Mouse (Mus musculus) stomach, embryonic 16.5 days (tissue): Measurements from ENCODE around the gene Foxo6. TPM values are rescaled to one million over a fixed set of nuclear protein-coding genes. Genes with fewer than 3 reads are reported as not detected.

Experiments used
- ATAC-seq: fragments of 200-750 bp; cut with Nextera tagmentation; 2 replicates; pipeline ENCODE4 v1.8.0; 2017; ENCODE audit warnings: moderate number of reproducible peaks, moderate TSS enrichment; ENCODE audit not compliant: insufficient read depth, low FRiP score
- H3K27ac ChIP-seq: fragments of 300-500 bp; sonication (generic); 2 replicates; pipeline ENCODE4 v1.5.1; 2014; ENCODE audit warnings: low read length
- H3K27me3 ChIP-seq: fragments of 300-500 bp; sonication (generic); 2 replicates; pipeline ENCODE4 v1.6.1; 2014; ENCODE audit warnings: low read length, control low read depth, mixed read lengths; ENCODE audit not compliant: control insufficient read depth, insufficient read depth
- H3K36me3 ChIP-seq: fragments of 300-500 bp; sonication (generic); 2 replicates; pipeline ENCODE4 v1.6.1; 2014; ENCODE audit warnings: low read length; ENCODE audit not compliant: control insufficient read depth, insufficient read depth
- H3K4me1 ChIP-seq: fragments of 300-500 bp; sonication (generic); 2 replicates; pipeline ENCODE4 v1.6.1; 2014; ENCODE audit warnings: low read length, control low read depth, mixed read lengths; ENCODE audit not compliant: control insufficient read depth, insufficient read depth
- H3K4me2 ChIP-seq: fragments of 300-500 bp; sonication (generic); 2 replicates; pipeline ENCODE4 v1.6.1; 2014; ENCODE audit warnings: low read depth, low read length, mixed read lengths
- H3K4me3 ChIP-seq: fragments of 300-500 bp; sonication (generic); replicated peaks from 2 replicates; pipeline ENCODE4 v1.5.1; 2014; ENCODE audit warnings: mild to moderate bottlenecking, low read length
- H3K9ac ChIP-seq: fragments of 300-500 bp; sonication (generic); 2 replicates; pipeline ENCODE4 v1.6.1; 2014; ENCODE audit warnings: low read length
- H3K9me3 ChIP-seq: fragments of 300-500 bp; sonication (generic); replicated peaks from 2 replicates; pipeline ENCODE4 v1.6.1; 2016; ENCODE audit warnings: low read length, control low read depth; ENCODE audit not compliant: control insufficient read depth
- WGBS: fragments of 180-500 bp; shearing (Covaris S2); extraction: QIAGEN DNeasy Blood & Tissue Kit; methylation state at CpG from one replicate; pipeline ENCODE4 v1.1.7; 2014; 5-methylcytosine and 5-hydroxymethylcytosine counted together
- polyA plus RNA-seq: library from polyadenylated mRNA; unstranded; fragments of >200 nt; fragmentation: Nextera tagmentation; extraction: Ambion mirVana; gene quantifications from 2 replicates; pipeline ENCODE4 v1.2.1, GENCODE M21; 2015

Foxo6 gene
- polyA plus RNA-seq, 1 experiment from 2014 or later, result 0.15 TPM

DNA sequence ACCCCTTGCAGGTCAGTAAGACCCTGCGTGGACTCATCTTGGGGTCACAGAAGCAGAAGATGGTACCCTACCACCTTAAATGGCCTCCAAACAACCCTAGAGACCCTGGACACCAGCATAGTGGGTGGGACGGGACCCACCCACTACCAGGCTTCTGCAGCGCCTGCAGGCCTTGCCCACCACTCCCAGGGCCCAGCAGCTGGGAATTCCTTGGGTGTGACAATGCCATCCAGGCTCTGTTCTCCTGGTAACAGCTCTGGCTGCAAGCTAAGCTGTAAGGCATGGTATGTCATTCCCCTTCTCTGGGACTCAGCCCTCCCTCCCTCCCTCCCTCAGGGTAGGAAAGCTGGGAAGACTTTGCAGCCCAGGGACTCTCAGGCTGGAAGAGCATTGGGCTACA lies 58.5 kb downstream of the Foxo6 start:
- no peak overlapping the region for H3K4me3 ChIP-seq
- H3K9me3 ChIP-seq, result no peaks in the 10 kb centered on the region
- H3K27me3 ChIP-seq, result no peaks in the 10 kb centered on the region; the same call in 1 of the 2 replicates
- no peak overlapping the region for H3K4me2 ChIP-seq
- ATAC-seq, result no peak
- H3K9ac ChIP-seq, result no peak overlapping the region
- no peak overlapping the region for H3K27ac ChIP-seq
- WGBS, result 89% methylated on average over 3 of the region's 3 CpGs
- no peaks in the 10 kb centered on the region for H3K36me3 ChIP-seq
- H3K4me1 ChIP-seq, result no peaks in the 10 kb centered on the region

DNA sequence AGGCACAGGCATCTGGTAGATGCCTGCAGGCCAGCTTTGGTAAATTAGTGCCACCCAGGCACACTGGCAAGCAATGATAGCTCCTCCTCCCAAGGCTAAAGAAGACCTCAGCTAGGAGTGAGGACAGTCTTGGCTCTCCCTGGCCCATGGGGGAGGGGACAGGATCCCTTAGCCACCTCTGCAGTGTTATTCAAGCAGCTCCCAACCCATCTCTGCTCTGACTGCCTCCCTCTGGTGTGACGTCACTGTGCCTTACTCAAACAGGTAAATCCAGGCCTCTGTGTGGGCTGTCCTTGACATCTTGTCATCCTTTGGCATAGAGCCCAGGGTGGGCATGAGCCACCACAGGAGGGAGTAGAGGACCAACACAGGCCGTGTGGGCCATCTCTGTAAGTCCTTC lies 59.9 kb downstream of the Foxo6 start:
- H3K36me3 ChIP-seq, result no peaks in the 10 kb centered on the region
- 46% methylated on average over 2 of the region's 2 CpGs for WGBS
- H3K27me3 ChIP-seq, result no peaks in the 10 kb centered on the region; the same call in 1 of the 2 replicates
- H3K27ac ChIP-seq, result no peak overlapping the region
- H3K9ac ChIP-seq, result no peak overlapping the region
- no peak overlapping the region for H3K4me2 ChIP-seq
- H3K4me3 ChIP-seq, result no peak overlapping the region
- no peaks in the 10 kb centered on the region for H3K4me1 ChIP-seq
- H3K9me3 ChIP-seq, result no peaks in the 10 kb centered on the region
- no peak for ATAC-seq

DNA sequence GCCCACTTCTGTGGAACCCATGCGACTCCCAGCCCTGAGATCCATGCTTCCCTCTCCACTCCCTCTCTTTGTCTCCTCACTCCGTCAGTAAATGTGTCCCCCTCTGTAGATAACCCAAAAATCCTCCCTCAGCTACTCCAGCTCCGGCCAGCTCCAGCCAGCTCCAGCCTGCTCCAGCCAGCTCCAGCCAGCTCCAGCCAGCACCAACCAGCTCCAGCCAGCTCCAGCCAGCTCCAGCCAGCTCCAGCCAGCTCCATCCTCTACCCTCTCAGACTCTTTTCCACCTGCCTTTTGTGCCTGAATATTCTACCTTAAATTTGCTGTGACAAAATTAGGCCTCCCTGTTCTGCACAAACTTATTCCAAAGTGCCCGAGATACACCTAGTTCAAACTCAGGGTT lies 60.5 kb downstream of the Foxo6 start:
- WGBS, result 65% methylated on average over 4 of the region's 4 CpGs
- Histone ChIP-seq H3K4me3 (no peak overlapping the region), H3K4me1 (0 out of 2 replicates have a peak, but pooled peaks cover 2% of the 10 kb centered on the region), H3K27me3 (no peaks in the 10 kb centered on the region; the same call in 1 of the 2 replicates), H3K9ac (no peak overlapping the region), H3K4me2 (no peak overlapping the region), H3K36me3 (no peaks in the 10 kb centered on the region), H3K27ac (no peak overlapping the region), H3K9me3 (no peaks in the 10 kb centered on the region)
- ATAC-seq, result no peak

- H3K27ac ChIP-seq, result no peak overlapping the region
- H3K4me2 ChIP-seq, result no peak overlapping the region
- no peaks in the 10 kb centered on the region for H3K9me3 ChIP-seq
- H3K36me3 ChIP-seq, result no peaks in the 10 kb centered on the region
- H3K27me3 ChIP-seq, result no peaks in the 10 kb centered on the region
- 54% methylated on average over 6 of the region's 6 CpGs for WGBS
- H3K9ac ChIP-seq, result no peak overlapping the region
- ATAC-seq, result no peak
- H3K4me1 ChIP-seq, result 0 out of 2 replicates have a peak, but pooled peaks cover 6% of the 10 kb centered on the region
- H3K4me3 ChIP-seq, result no peak overlapping the region
Measured at GRCm38 (mm10) chr4:120225135-120225780, 61.9 kb downstream of the Foxo6 start.

DNA sequence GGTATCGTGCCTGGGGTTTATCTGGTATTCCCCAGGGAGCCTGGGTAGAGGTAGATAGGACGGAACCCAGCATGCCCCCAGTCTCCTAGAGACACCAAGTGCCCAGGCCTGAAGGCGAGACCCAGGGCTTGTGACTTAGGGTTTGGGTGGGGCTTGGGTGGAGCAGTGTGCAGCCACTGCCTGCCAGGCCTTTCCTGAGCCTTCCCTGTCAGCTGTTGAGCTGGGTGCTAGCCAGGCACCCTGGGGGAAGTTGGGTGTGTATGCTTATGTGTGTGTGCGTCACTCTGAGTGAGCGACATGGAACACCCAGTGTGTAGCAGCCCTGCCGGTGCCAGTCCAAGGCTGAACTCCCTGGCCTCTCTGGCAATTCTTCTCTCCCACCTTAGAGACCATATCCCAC lies 63.3 kb downstream of the Foxo6 start:
- Histone ChIP-seq H3K4me3 (no peak overlapping the region), H3K9me3 (no peaks in the 10 kb centered on the region), H3K27ac (no peak overlapping the region), H3K4me2 (no peak overlapping the region), H3K9ac (no peak overlapping the region), H3K36me3 (no peaks in the 10 kb centered on the region), H3K27me3 (no peaks in the 10 kb centered on the region), H3K4me1 (0 out of 2 replicates have a peak, but pooled peaks cover 6% of the 10 kb centered on the region)
- 75% methylated on average over 6 of the region's 6 CpGs for WGBS
- peak; percentile 59; the same call in 1 of the 2 replicates for ATAC-seq

DNA sequence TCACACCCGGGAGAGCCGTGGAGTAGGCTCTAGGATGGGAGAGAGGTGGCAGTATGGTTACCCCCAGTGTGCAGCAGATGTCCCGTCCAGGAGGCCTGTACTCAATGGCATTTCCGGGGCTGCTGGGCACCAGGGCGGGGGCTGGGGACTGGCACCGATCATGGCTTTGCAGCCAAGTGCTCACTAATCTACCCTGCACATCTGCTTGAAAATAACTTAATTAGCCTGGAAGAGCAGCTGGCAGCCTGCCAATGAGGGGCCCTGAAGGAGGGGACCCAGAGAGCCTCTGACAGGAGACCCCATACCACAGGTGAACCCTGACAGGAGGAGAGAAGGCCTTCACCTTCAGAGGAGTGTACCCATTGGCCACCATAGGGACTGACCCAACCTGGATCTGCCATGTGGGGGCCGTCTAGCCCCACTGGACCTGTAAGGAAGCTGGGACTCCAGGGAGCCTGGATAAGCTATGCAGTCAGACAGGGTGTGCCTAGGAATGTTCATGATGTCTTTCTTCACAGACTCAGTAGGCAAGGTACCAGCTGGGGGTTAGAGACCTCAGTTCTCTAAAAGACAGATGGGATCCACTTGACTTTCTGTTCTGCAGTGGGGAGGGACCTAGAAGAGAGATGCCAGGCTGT lies 63.9 kb downstream of the Foxo6 start:
- Histone ChIP-seq H3K27ac (no peak overlapping the region), H3K9ac (no peak overlapping the region), H3K9me3 (no peaks in the 10 kb centered on the region), H3K4me3 (no peak overlapping the region), H3K27me3 (no peaks in the 10 kb centered on the region), H3K4me1 (0 out of 2 replicates have a peak, but pooled peaks cover 6% of the 10 kb centered on the region), H3K4me2 (no peak overlapping the region), H3K36me3 (no peaks in the 10 kb centered on the region)
- WGBS, result 69% methylated on average over 7 of the region's 7 CpGs
- ATAC-seq, result peak; percentile 16; the same call in 1 of the 2 replicates

DNA sequence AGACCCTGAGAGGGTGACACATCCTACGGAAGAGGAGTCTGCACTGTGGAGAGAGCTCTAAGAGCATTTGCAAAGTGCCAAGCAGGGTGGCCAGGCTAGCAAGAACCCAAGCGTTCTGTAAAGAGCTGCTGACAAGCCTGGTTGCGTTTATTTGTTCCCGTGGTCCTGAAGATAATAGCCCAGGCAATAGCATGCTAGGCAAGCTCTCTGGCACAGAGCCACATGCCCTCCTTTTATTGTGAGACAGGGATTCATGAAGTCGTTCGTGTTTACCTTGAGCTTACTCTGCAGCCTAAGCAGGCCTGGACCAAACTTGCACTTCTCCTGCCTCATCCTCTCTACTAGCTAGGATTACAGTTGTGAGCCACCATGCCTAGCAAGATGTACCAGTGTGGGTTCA lies 65.4 kb downstream of the Foxo6 start:
- WGBS, result 41% methylated on average over 6 of the region's 6 CpGs
- no peak for ATAC-seq
- no peak overlapping the region for H3K27ac ChIP-seq

GRCm38 (mm10) chr4:120218878-120219277 lies 68.3 kb downstream of the Foxo6 start:
- Histone ChIP-seq H3K4me2 (no peak overlapping the region), H3K36me3 (no peaks in the 10 kb centered on the region), H3K4me1 (0 out of 2 replicates have a peak, but pooled peaks cover 6% of the 10 kb centered on the region), H3K4me3 (no peak overlapping the region), H3K27me3 (no peaks in the 10 kb centered on the region), H3K27ac (no peak overlapping the region), H3K9ac (no peak overlapping the region), H3K9me3 (no peaks in the 10 kb centered on the region)
- WGBS, result 74% methylated on average over 9 of the region's 9 CpGs
- ATAC-seq, result no peak

More for the DNA sequence above, 65.4 kb downstream of the Foxo6 start:
- Histone ChIP-seq H3K36me3 (no peaks in the 10 kb centered on the region), H3K4me2 (no peak overlapping the region), H3K4me1 (0 out of 2 replicates have a peak, but pooled peaks cover 6% of the 10 kb centered on the region), H3K9me3 (no peaks in the 10 kb centered on the region), H3K4me3 (no peak overlapping the region), H3K9ac (no peak overlapping the region), H3K27me3 (no peaks in the 10 kb centered on the region)
